Mouse (Mus musculus) gastrocnemius, postnatal 25 days (tissue): ENCODE measurements around the gene Tspan10. TPM values are rescaled to one million over a fixed set of nuclear protein-coding genes. Genes with fewer than 3 reads are reported as not detected.

Experiments used
- DNase-seq: peaks from one replicate; pipeline ENCODE4 v3.0.0; 2022
- total RNA-seq, 2 experiments: library from RNA; stranded (reverse); gene quantifications; 1 replicate in 1 of 2; 2 replicates in 1 of 2; pipeline ENCODE4 v1.2.3; 2021

Gene Tspan10
- total RNA-seq, 2 experiments from 2014 or later, result 0.54 to 1.1 TPM

DNA sequence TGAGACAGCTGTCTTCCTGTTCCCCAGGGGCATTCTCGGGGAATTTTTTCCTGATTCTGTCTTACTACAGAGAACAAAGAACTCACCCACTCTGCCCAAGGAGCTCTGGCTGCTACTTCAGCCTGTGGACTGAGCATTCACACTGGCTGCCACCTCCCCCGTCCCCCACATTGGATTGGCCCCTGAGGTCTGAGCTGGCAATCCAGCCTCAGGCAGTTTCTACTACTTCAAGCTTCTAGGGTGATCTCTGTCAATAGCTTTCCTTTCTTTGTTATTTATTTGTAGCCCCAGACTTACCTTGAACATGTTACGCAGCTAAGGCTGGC is 50.4 kb downstream of the Tspan10 start:
- no peak for DNase-seq

DNA sequence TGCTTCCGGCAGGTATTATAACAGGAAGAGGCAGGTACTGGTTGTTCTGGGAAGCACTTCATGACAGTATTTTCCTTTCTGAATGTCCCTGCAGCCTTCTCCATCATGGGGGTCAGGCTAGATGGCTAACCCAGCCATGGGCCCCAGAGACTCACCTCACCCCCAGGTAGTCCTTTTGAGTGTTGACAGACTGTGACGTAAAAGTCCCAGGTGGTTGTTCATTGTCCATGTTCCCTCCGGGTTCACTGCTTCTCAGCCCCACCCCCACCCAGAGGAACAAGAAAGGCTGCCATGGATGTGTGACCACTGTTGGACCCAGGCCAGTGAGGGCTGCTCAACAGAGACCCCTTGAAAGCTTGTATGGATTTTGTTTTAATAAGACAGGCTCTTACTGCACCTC is 50.9 kb downstream of the Tspan10 start:
- DNase-seq, result no peak

DNA sequence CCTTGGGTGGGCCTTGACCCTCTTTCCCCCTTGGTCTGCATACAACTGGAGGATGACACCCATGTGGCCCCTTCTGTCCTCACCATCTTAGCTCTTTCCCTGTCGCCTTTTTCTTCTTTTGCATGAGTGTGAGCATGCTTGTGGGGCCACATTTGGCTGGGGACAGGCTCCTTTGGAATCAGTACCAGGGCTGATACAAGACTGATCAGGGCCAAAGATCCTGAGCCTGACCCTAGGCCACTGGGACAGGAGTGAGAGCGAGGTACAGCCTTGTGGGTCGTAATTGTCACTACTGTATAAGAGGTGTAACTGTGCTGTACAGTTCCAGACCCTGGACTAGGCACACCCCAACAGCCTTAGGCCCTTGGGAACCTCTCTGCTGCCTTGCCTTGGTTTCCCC is 51.5 kb downstream of the Tspan10 start:
- DNase-seq, result no peak

Other genes with a start within 250 kb of the Tspan10 start
- gene Bahcc1, start 209.7 kb upstream of the Tspan10 start, total RNA-seq, result 1 to 10 TPM; 3.2 to 4.7 TPM
- gene Actg1, start 94.1 kb upstream of the Tspan10 start, total RNA-seq, result 100 to 1,000 TPM; 236 to 249 TPM
- gene Fscn2, start 81.1 kb upstream of the Tspan10 start, total RNA-seq, result under 1 TPM; 0.29 to 0.31 TPM
- gene Faap100, start 63.9 kb upstream of the Tspan10 start, total RNA-seq, result 10 to 100 TPM; 14.0 to 16.5 TPM
- 10 to 100 TPM; 67.9 to 72.7 TPM for gene Nploc4, start 4.9 kb upstream of the Tspan10 start, total RNA-seq
- gene Pde6g, start 10.9 kb downstream of the Tspan10 start, total RNA-seq, result under 1 TPM in 1 of 2 experiments, not detected in 1; 0.83 TPM
- 10 to 100 TPM; 23.3 to 25.0 TPM for gene Oxld1, start 15.4 kb downstream of the Tspan10 start, total RNA-seq
- gene Ccdc137, start 15.5 kb downstream of the Tspan10 start, total RNA-seq, result 1 to 10 TPM; 5.8 to 7.6 TPM
- gene Arl16, start 25.0 kb downstream of the Tspan10 start, total RNA-seq, result 1 to 10 TPM; 5.2 to 9.1 TPM
- gene Mrpl12, start 42.0 kb downstream of the Tspan10 start, total RNA-seq, result 100 to 1,000 TPM; 156 to 166 TPM
- gene Slc25a10, start 49.2 kb downstream of the Tspan10 start, total RNA-seq, result 1 to 10 TPM; 3.2 to 8.7 TPM
- gene Gcgr, start 88.1 kb downstream of the Tspan10 start, total RNA-seq, result under 1 TPM in 1 of 2 experiments, not detected in 1; 0.31 TPM
- gene Mcrip1, start 107.1 kb downstream of the Tspan10 start, total RNA-seq, result 10 to 100 TPM; 21.4 to 23.7 TPM
- 100 to 1,000 TPM in 1 of 2 experiments, 10 to 100 TPM in 1; 92.3 to 377 TPM for gene Ppp1r27, start 108.5 kb downstream of the Tspan10 start, total RNA-seq
- gene P4hb, start 130.6 kb downstream of the Tspan10 start, total RNA-seq, result 100 to 1,000 TPM; 192 to 198 TPM
- 10 to 100 TPM; 80.1 to 95.2 TPM for gene Arhgdia, start 139.0 kb downstream of the Tspan10 start, total RNA-seq
- gene Alyref, start 155.7 kb downstream of the Tspan10 start, total RNA-seq, result 10 to 100 TPM; 39.1 to 40.5 TPM
- gene Anapc11, start 155.8 kb downstream of the Tspan10 start, total RNA-seq, result 10 to 100 TPM; 50.7 to 51.6 TPM
- gene Npb, start 165.8 kb downstream of the Tspan10 start, total RNA-seq, result not detected
- gene Pcyt2, start 175.3 kb downstream of the Tspan10 start, total RNA-seq, result 10 to 100 TPM; 30.7 to 34.7 TPM
- 1 to 10 TPM; 4.3 to 7.2 TPM for gene Sirt7, start 182.6 kb downstream of the Tspan10 start, total RNA-seq
- 10 to 100 TPM; 41.8 to 47.1 TPM for gene Mafg, start 191.0 kb downstream of the Tspan10 start, total RNA-seq
- gene Pycr1, start 201.1 kb downstream of the Tspan10 start, total RNA-seq, result 1 to 10 TPM; 6.7 to 6.8 TPM
- 100 to 1,000 TPM; 121 to 134 TPM for gene Myadml2, start 205.5 kb downstream of the Tspan10 start, total RNA-seq
- gene Notum, start 218.5 kb downstream of the Tspan10 start, total RNA-seq, result under 1 TPM in 1 of 2 experiments, not detected in 1; 0.18 TPM
- gene Aspscr1, start 230.3 kb downstream of the Tspan10 start, total RNA-seq, result 10 to 100 TPM; 25.8 to 28.8 TPM